Mouse (Mus musculus): ENCODE results near the gene Mfap1a. TPM values are rescaled to one million over a fixed set of nuclear protein-coding genes. Genes with fewer than 3 reads are reported as not detected.
"Not testable (repeated sequence)": the region's sequence is repeated elsewhere in the genome, so short reads cannot be mapped to it uniquely, and the experiment has no call there.

The Mfap1a gene
- total and polyA plus RNA-seq, 3 experiments = 13.5 to 27.3 (median 14.0) TPM

- H3K9me3 ChIP-seq (replicated peaks; ENCODE audit: low read length); H3K79me2 ChIP-seq (replicated peaks; ENCODE audit: control insufficient read depth, extremely low read depth, insufficient read depth, poor library complexity, severe bottlenecking); H3K4me3 ChIP-seq (replicated peaks in 1 of 3; ENCODE audit: low read depth in 2 of 3, low read length in 2 of 3, poor library complexity in 1 of 3); H3K4me1 ChIP-seq (ENCODE audit: control insufficient read depth in 1 of 2, insufficient read depth in 2 of 2); DNase-seq (ENCODE audit: extremely low read depth); in situ Hi-C loops (cut with MboI; ENCODE audit: low pct_ligation_motif_present, low pct_unique_long_range_greater_than_20kb, low sequenced_read_pairs); H3K27ac ChIP-seq (ENCODE audit: insufficient read depth, low read depth); H3K9ac ChIP-seq (ENCODE audit: insufficient read depth, low read depth); dilution Hi-C loops (cut with MboI; ENCODE audit: extremely low pct_ligation_motif_present, extremely low pct_unique_long_range_greater_than_20kb, low sequenced_read_pairs); H3K27me3 ChIP-seq (replicated peaks); H3K4me2 ChIP-seq (ENCODE audit: insufficient read depth, low read depth, poor library complexity, severe bottlenecking): not testable (repeated sequence)
- peaks cover 33 to 63% of the 10 kb centered on the region in 2 experiments for H3K36me3 ChIP-seq (replicated peaks in 1 of 2; ENCODE audit: control insufficient read depth in 1 of 2, insufficient read depth in 1 of 2, low read length in 1 of 2)
Observed at GRCm38 (mm10) chr2:121522830-121523229, 16.4 kb upstream of the Mfap1a start.

GRCm38 (mm10) chr2:121522006-121522405 lies 15.5 kb upstream of the Mfap1a start:
- no peak overlapping the region for H3K4me2 ChIP-seq (ENCODE audit: insufficient read depth, low read depth, poor library complexity, severe bottlenecking)
- H3K9me3 ChIP-seq (replicated peaks; ENCODE audit: low read length) = no peaks in the 10 kb centered on the region
- no peak overlapping the region for H3K27ac ChIP-seq (ENCODE audit: insufficient read depth, low read depth)
- DNase-seq (ENCODE audit: extremely low read depth) = no peak
- H3K4me1 ChIP-seq (ENCODE audit: control insufficient read depth in 1 of 2, insufficient read depth in 2 of 2) = no peaks in the 10 kb centered on the region
- in situ Hi-C loops (cut with MboI; ENCODE audit: low pct_ligation_motif_present, low pct_unique_long_range_greater_than_20kb, low sequenced_read_pairs) (no loop called here), dilution Hi-C loops (cut with MboI; ENCODE audit: extremely low pct_ligation_motif_present, extremely low pct_unique_long_range_greater_than_20kb, low sequenced_read_pairs) (no loop called here)
- H3K79me2 ChIP-seq (replicated peaks; ENCODE audit: control insufficient read depth, extremely low read depth, insufficient read depth, poor library complexity, severe bottlenecking) = 0 out of 2 replicates have a peak, but pooled peaks cover 4% of the 10 kb centered on the region
- no peak for TF ChIP-seq PAX5 (IDR thresholded peaks at IDR 0.05; ENCODE audit: low read length)
- TF ChIP-seq TCF12 (IDR thresholded peaks at IDR 0.05; ENCODE audit: low read depth, low read length) = no peak
- no peak for TF ChIP-seq ZC3H11A (IDR thresholded peaks at IDR 0.05; ENCODE audit: low read depth, low read length)
- TF ChIP-seq CTCF (conservative IDR thresholded peaks at IDR 0.05 in 1 of 2, IDR thresholded peaks at IDR 0.05 in 1 of 2; ENCODE audit: low read depth in 2 of 2, low read length in 2 of 2) = no peak
- no peak for TF ChIP-seq E2F4 (IDR thresholded peaks at IDR 0.05; ENCODE audit: insufficient replicate concordance, low read depth, low read length)
- no peak for TF ChIP-seq POLR2AphosphoS2 (IDR thresholded peaks at IDR 0.05; ENCODE audit: low read depth, low read length)
- TF ChIP-seq KAT2A (IDR thresholded peaks at IDR 0.05; ENCODE audit: insufficient replicate concordance, low read length) = no peak
- no peak for TF ChIP-seq RAD21 (IDR thresholded peaks at IDR 0.05; ENCODE audit: low read depth, low read length)
- H3K4me3 ChIP-seq (replicated peaks in 1 of 3; ENCODE audit: low read depth in 2 of 3, low read length in 2 of 3, poor library complexity in 1 of 3) = no peak overlapping the region
- no peaks in the 10 kb centered on the region for H3K27me3 ChIP-seq (replicated peaks)
- peaks cover 34 to 68% of the 10 kb centered on the region in 2 experiments for H3K36me3 ChIP-seq (replicated peaks in 1 of 2; ENCODE audit: control insufficient read depth in 1 of 2, insufficient read depth in 1 of 2, low read length in 1 of 2)
- no peak overlapping the region for H3K9ac ChIP-seq (ENCODE audit: insufficient read depth, low read depth)

- H3K9me3 ChIP-seq (replicated peaks; ENCODE audit: low read length); H3K9ac ChIP-seq (ENCODE audit: insufficient read depth, low read depth); H3K4me3 ChIP-seq (replicated peaks in 1 of 3; ENCODE audit: low read depth in 2 of 3, low read length in 2 of 3, poor library complexity in 1 of 3); H3K4me1 ChIP-seq (ENCODE audit: control insufficient read depth in 1 of 2, insufficient read depth in 2 of 2); H3K27me3 ChIP-seq (replicated peaks); H3K27ac ChIP-seq (ENCODE audit: insufficient read depth, low read depth); H3K4me2 ChIP-seq (ENCODE audit: insufficient read depth, low read depth, poor library complexity, severe bottlenecking); DNase-seq (ENCODE audit: extremely low read depth); in situ Hi-C loops (cut with MboI; ENCODE audit: low pct_ligation_motif_present, low pct_unique_long_range_greater_than_20kb, low sequenced_read_pairs); dilution Hi-C loops (cut with MboI; ENCODE audit: extremely low pct_ligation_motif_present, extremely low pct_unique_long_range_greater_than_20kb, low sequenced_read_pairs): not testable (repeated sequence)
- Histone ChIP-seq H3K36me3 (replicated peaks in 1 of 2; ENCODE audit: control insufficient read depth in 1 of 2, insufficient read depth in 1 of 2, low read length in 1 of 2) (peaks cover 35 to 64% of the 10 kb centered on the region in 2 experiments), H3K79me2 (replicated peaks; ENCODE audit: control insufficient read depth, extremely low read depth, insufficient read depth, poor library complexity, severe bottlenecking) (peaks cover 25% of the 10 kb centered on the region)
Observed at GRCm38 (mm10) chr2:121518711-121519110, 12.2 kb upstream of the Mfap1a start.

Data from CH12.LX (cell line).